Mouse (Mus musculus): ENCODE data around the gene Dnpep.

- TF ChIP-seq CTCF (IDR thresholded peaks at IDR 0.05; ENCODE audit: borderline replicate concordance, insufficient read depth, low read depth, low read length) = no peak
- TF ChIP-seq POLR2A (IDR thresholded peaks at IDR 0.05; ENCODE audit: borderline replicate concordance, insufficient read depth, low read length) = no peak
Observed at GRCm38 (mm10) chr1:75284911-75285310, 32.9 kb downstream of the Dnpep start.

Measured in cerebellum, adult 2 months (tissue).